Mouse (Mus musculus) kidney, adult 2 months (tissue): ENCODE results near the gene Amigo1. TPM values are rescaled to one million over a fixed set of nuclear protein-coding genes. Genes with fewer than 3 reads are reported as not detected.

Source experiments
- DNase-seq: peaks from one replicate; pipeline ENCODE4 v3.0.0; 2021
- H3K27ac ChIP-seq: fragments of 200-500 bp; 2 replicates; pipeline ENCODE4 v1.5.1; 2012; ENCODE audit warnings: low read depth, low read length, control low read depth, inconsistent platforms; ENCODE audit not compliant: insufficient read depth
- H3K27me3 ChIP-seq: fragments of 200-500 bp; replicated peaks from 2 replicates; pipeline ENCODE4 v1.6.1; 2012; ENCODE audit warnings: mild to moderate bottlenecking, moderate library complexity, low read length, inconsistent platforms; ENCODE audit not compliant: control insufficient read depth, insufficient read depth
- H3K36me3 ChIP-seq: fragments of 200-500 bp; 2 replicates; pipeline ENCODE4 v1.6.1; 2012; ENCODE audit warnings: mild to moderate bottlenecking, moderate library complexity, low read length, inconsistent platforms; ENCODE audit not compliant: control insufficient read depth, insufficient read depth
- H3K4me1 ChIP-seq: fragments of 200-500 bp; 2 replicates; pipeline ENCODE4 v1.6.1; 2011; ENCODE audit warnings: low read length; ENCODE audit not compliant: control insufficient read depth, insufficient read depth
- H3K4me3 ChIP-seq: fragments of 200-500 bp; 2 replicates; pipeline ENCODE4 v1.5.1; 2011; ENCODE audit warnings: mild to moderate bottlenecking, low read depth, low read length, control low read depth; ENCODE audit not compliant: insufficient read depth
- CTCF ChIP-seq: fragments of 200-500 bp; conservative IDR thresholded peaks from 2 replicates; pipeline ENCODE4 v1.5.1; 2011; ENCODE audit warnings: low read depth, mild to moderate bottlenecking, control low read depth, low read length, moderate library complexity, mixed read lengths; ENCODE audit not compliant: insufficient read depth, insufficient read length
- POLR2A ChIP-seq: fragments of 200-500 bp; IDR thresholded peaks from one replicate; pipeline ENCODE4 v1.6.1; 2011; ENCODE audit warnings: low read depth, low read length, control low read depth
- WGBS: fragments of 180-500 bp; shearing (Covaris S2); methylation state at CpG from one replicate; pipeline ENCODE4 v1.1.7; 2018; 5-methylcytosine and 5-hydroxymethylcytosine counted together
- polyA plus RNA-seq: library from polyadenylated mRNA; depleted of rRNA; stranded (reverse); fragments of >200 nt; gene quantifications from 2 replicates; pipeline ENCODE4 v1.2.3, GENCODE M21; 2012

Gene Amigo1
- polyA plus RNA-seq, 1 experiment, result 18.4 TPM

DNA sequence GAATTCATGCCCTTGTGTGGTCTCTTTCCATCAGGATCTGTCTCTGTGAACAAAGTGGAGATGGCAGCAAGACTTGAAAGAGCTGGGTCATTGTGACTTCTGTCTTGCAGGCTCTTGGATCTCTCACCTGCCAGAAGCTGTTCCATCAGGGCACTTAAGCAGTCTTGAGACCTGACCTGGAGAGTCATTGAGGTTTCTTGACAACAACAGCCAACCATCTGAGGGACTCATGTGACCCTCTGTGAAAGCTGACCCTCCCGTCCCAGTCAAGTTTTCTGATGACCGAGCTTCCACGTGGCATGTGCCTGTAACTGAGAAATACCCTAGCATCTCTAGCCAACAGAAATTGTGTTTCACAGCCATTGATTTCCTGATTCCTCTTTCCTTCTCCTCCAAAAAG, 1.4 kb upstream of the Amigo1 start:
- Histone ChIP-seq H3K36me3 (no peaks in the 10 kb centered on the region), H3K4me1 (peaks cover 4% of the 10 kb centered on the region; the same call in 1 of the 2 replicates), H3K27ac (no peak overlapping the region), H3K4me3 (no peak overlapping the region), H3K27me3 (no peaks in the 10 kb centered on the region)
- TF ChIP-seq CTCF (no peak), POLR2A (no peak)
- no peak for DNase-seq
- 78% methylated on average over 3 of the region's 3 CpGs for WGBS

DNA sequence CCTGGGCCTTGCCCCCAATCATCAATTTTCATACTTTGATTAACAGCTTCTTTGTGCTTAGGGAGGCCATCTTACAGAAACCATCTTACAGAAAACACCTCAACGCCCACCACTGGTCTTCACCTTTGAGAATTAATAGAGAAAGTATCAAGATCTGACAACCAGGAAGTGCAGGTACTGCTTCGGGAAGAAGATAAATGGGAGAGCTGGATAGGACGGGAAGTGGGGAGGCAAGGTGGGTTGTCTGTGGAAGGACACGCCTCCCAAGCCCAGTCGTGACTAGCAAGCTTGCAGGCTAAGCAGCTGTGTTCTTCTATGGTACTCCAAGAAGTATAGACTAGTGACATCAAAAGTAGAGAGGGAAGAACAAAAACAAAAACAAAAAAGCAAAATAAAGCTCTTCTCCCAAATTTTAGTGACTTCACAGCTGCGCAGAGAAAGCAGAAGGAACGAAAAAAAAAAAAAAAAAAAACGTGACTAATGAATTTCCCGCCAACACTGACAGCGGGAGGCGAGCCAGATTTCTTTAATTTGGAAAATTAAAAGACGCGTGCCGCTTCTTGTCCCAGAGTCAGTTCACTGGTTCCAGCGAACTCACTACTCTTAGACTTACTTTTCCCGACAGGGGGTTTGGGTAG, 556 bp upstream of the Amigo1 start:
- H3K27ac ChIP-seq, result no peak overlapping the region
- no peak for TF ChIP-seq CTCF
- no peak for TF ChIP-seq POLR2A
- 4% methylated on average over 16 of the region's 16 CpGs for WGBS
- H3K4me1 ChIP-seq, result peaks cover 4% of the 10 kb centered on the region; the same call in 1 of the 2 replicates
- H3K4me3 ChIP-seq, result peak overlapping the region; percentile 71
- no peaks in the 10 kb centered on the region for H3K27me3 ChIP-seq
- DNase-seq, result no peak
- H3K36me3 ChIP-seq, result no peaks in the 10 kb centered on the region

DNA sequence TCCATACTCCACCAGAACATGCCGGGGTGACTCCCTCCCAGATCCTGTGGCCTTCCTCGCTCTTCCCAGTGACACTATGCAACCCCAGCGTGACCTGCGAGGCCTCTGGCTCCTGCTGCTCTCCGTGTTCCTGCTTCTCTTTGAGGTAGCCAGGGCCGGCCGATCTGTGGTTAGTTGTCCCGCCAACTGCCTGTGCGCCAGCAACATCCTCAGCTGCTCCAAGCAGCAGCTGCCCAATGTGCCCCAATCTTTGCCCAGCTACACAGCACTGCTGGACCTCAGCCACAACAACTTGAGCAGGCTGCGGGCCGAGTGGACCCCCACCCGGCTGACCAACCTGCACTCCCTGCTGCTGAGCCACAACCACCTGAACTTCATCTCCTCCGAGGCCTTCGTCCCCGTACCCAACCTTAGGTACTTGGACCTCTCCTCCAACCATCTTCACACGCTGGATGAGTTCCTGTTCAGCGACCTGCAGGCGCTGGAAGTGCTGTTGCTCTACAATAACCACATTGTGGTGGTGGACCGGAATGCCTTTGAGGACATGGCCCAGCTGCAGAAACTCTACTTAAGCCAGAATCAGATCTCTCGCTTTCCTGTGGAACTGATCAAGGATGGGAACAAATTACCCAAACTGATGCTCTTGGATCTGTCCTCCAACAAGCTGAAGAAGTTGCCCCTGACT, 1.1 kb downstream of the Amigo1 start:
- TF ChIP-seq POLR2A, result no peak
- TF ChIP-seq CTCF, result no peak
- H3K27me3 ChIP-seq, result no peaks in the 10 kb centered on the region
- H3K27ac ChIP-seq, result no peak overlapping the region
- no peaks in the 10 kb centered on the region for H3K36me3 ChIP-seq
- H3K4me3 ChIP-seq, result peak overlapping the region; percentile 71
- no peak for DNase-seq
- H3K4me1 ChIP-seq, result peaks cover 4% of the 10 kb centered on the region; the same call in 1 of the 2 replicates
- 79% methylated on average over 20 of the region's 20 CpGs for WGBS

DNA sequence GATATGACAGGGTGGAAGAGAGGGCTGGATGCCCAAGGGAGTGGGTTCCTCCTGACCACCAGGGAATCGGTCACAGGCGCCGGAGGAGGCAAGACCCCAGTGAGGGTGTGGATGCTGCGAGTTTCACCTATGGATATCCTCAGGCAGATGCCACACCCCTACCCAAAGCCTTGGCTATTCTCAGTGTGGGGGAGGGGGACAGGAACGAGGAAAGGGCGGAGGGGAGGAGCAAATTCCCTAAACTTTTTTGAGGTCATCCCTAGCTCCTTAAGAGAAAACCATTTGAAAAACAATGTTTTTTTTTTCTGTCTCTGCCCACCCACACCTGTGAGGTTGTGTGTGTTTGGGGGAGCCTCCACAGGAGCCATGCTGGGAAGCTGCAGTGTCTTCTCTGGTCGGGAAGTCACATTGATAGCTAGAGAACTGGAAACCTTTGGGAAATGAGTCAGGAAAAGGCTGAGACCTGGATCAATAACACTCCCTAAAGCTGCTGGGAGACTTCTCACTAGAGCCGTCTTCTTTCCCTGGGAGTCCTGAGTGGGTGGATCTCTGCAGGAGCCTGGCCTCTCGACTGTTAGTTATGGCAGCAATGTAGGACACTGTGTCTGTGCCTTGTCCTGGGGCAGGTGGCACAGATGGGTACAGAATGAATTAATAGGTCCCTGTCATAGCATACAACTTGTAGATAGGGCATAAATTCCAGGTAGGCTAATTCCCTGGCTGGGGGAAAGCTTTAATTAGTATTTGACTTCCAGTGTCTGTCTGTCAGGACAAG, 2.8 kb downstream of the Amigo1 start:
- Histone ChIP-seq H3K4me1 (peaks cover 4% of the 10 kb centered on the region; the same call in 1 of the 2 replicates), H3K36me3 (no peaks in the 10 kb centered on the region), H3K27ac (no peak overlapping the region), H3K4me3 (no peak overlapping the region), H3K27me3 (no peaks in the 10 kb centered on the region)
- TF ChIP-seq POLR2A, result no peak
- TF ChIP-seq CTCF, result no peak
- no peak for DNase-seq
- WGBS, result 85% methylated on average over 9 of the region's 9 CpGs

DNA sequence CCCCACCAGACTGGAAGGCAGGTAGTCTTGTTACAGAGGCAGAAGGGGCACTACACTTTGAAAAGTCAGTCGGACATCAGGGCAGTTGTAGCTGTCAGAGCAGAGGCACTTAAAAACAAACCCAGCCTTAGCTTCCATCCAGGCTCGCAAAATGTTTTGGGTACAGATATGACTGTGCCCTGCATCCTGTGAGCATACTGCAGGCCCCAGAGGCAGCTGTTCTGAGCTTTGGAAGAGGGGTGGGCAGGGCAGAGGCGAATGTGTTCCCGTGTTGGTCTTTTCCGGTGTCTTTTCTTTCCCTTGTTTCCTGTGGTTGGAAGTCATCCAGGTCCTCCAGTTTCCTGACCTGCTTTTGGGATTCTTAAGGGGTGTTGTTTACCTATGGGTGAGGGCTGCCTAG, 3.8 kb downstream of the Amigo1 start:
- no peak for TF ChIP-seq CTCF

DNA sequence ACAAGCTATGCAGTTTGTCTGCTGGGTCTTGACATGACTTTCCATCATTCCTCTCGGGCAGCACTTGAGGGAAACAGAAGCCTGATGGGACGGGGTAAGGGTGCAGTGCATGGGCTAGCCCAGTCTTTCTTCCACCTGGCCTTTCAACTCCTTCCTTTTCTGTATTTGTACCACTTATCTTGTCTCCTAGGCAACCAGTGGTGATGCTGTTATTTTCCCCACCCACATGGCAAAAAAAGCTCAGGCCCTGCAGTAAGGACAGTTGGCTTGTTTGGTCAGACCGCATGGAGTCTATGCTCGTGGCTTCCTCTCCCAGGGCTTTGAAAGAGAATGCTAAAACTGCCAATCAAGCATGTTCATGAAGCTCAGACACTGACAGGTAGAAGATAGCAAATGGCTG, 7.6 kb downstream of the Amigo1 start:
- no peaks in the 10 kb centered on the region for H3K27me3 ChIP-seq
- no peak overlapping the region for H3K27ac ChIP-seq
- no peak for DNase-seq
- no peak overlapping the region for H3K4me3 ChIP-seq
- no peaks in the 10 kb centered on the region for H3K36me3 ChIP-seq
- WGBS, result 80% methylated on average over 4 of the region's 4 CpGs
- TF ChIP-seq POLR2A (no peak), CTCF (no peak)
- peaks cover 7% of the 10 kb centered on the region; the same call in 1 of the 2 replicates for H3K4me1 ChIP-seq

More for the DNA sequence above, 3.8 kb downstream of the Amigo1 start:
- 59% methylated on average over 5 of the region's 5 CpGs for WGBS
- peaks cover 4% of the 10 kb centered on the region; the same call in 1 of the 2 replicates for H3K4me1 ChIP-seq
- DNase-seq, result no peak
- H3K27ac ChIP-seq, result no peak overlapping the region
- no peaks in the 10 kb centered on the region for H3K27me3 ChIP-seq
- H3K4me3 ChIP-seq, result no peak overlapping the region
- H3K36me3 ChIP-seq, result no peaks in the 10 kb centered on the region

DNA sequence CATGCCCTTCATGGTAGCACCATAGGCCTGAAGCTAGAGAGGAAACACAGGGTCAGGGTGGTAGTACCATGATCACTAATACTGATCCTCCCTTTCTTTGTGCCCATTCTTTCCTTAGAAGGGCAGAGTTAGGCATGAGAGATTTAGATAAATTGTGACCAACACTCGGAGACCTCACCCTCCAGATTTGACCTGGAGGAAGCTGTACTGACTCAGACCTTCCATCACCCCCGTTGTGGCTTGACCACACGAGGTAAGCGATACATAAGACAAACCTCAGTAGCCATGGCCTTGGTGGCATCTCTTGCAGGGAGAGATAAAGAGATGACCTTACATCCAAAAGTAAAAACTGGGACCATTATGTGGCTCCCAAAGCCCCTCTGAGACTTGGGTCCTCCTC, 9.2 kb downstream of the Amigo1 start:
- 81% methylated on average over 4 of the region's 4 CpGs for WGBS
- H3K4me1 ChIP-seq, result peaks cover 7% of the 10 kb centered on the region; the same call in 1 of the 2 replicates
- H3K27ac ChIP-seq, result no peak overlapping the region
- H3K27me3 ChIP-seq, result no peaks in the 10 kb centered on the region
- no peak for TF ChIP-seq POLR2A
- TF ChIP-seq CTCF, result no peak
- no peaks in the 10 kb centered on the region for H3K36me3 ChIP-seq
- no peak overlapping the region for H3K4me3 ChIP-seq
- DNase-seq, result no peak
